Mouse (Mus musculus) testis, adult 2 months (tissue): ENCODE measurements at regions not wholly inside any gene's neighbourhood (a gene's known extent, or its start where the extent isn't known, plus 50 kb on each side); places are given as distances from the start of the nearest gene placed in this dataset.

Source experiments
- CTCF ChIP-seq: fragments of 200-500 bp; IDR thresholded peaks from 2 replicates; pipeline ENCODE4 v1.5.1; 2012; ENCODE audit warnings: low read depth, mild to moderate bottlenecking, inconsistent platforms, low read length, moderate library complexity; ENCODE audit not compliant: control insufficient read depth, insufficient read depth, insufficient replicate concordance
- POLR2A ChIP-seq: fragments of 200-500 bp; IDR thresholded peaks from 2 replicates; pipeline ENCODE4 v1.6.1; 2012; ENCODE audit warnings: low read depth, mild to moderate bottlenecking, inconsistent platforms, low read length, moderate library complexity; ENCODE audit not compliant: control insufficient read depth

- TF ChIP-seq CTCF (no peak), POLR2A (no peak)
These were observed 128.1 kb downstream of the Gm11077 start for GRCm38 (mm10) chr6:140857118-140857746.
